Mouse (Mus musculus) intestine, postnatal 0 days (tissue): ENCODE measurements around the gene Prdm5. TPM values are rescaled to one million over a fixed set of nuclear protein-coding genes. Genes with fewer than 3 reads are reported as not detected.

Experiments
- ATAC-seq: fragments of 200-750 bp; cut with Nextera tagmentation; 2 replicates; pipeline ENCODE4 v1.8.0; 2017; ENCODE audit warnings: mild to moderate bottlenecking, moderate TSS enrichment, moderate library complexity
- H3K27ac ChIP-seq: fragments of 300-500 bp; sonication (generic); 2 replicates; pipeline ENCODE4 v1.5.1; 2014; ENCODE audit warnings: mild to moderate bottlenecking, low read depth, low read length, moderate library complexity
- H3K27me3 ChIP-seq: fragments of 300-500 bp; sonication (generic); replicated peaks from 2 replicates; pipeline ENCODE4 v1.6.1; 2014; ENCODE audit warnings: low read length, mixed read lengths; ENCODE audit not compliant: control insufficient read depth, insufficient read depth
- H3K36me3 ChIP-seq: fragments of 300-500 bp; sonication (generic); 2 replicates; pipeline ENCODE4 v1.6.1; 2014; ENCODE audit warnings: mild to moderate bottlenecking, moderate library complexity; ENCODE audit not compliant: control insufficient read depth, insufficient read depth
- H3K4me1 ChIP-seq: fragments of 300-500 bp; sonication (generic); replicated peaks from 2 replicates; pipeline ENCODE4 v1.6.1; 2014; ENCODE audit warnings: antibody characterized with exemption, low read length, mixed read lengths; ENCODE audit not compliant: control insufficient read depth, insufficient read depth
- H3K4me2 ChIP-seq: fragments of 300-500 bp; sonication (generic); replicated peaks from 2 replicates; pipeline ENCODE4 v1.6.1; 2014; ENCODE audit warnings: low read depth, mild to moderate bottlenecking, moderate library complexity
- H3K4me3 ChIP-seq: fragments of 300-500 bp; sonication (generic); 2 replicates; pipeline ENCODE4 v1.5.1; 2014; ENCODE audit warnings: low read depth, low read length
- H3K9ac ChIP-seq: fragments of 300-500 bp; sonication (generic); 2 replicates; pipeline ENCODE4 v1.6.1; 2014; ENCODE audit warnings: mild to moderate bottlenecking, low read depth, low read length
- H3K9me3 ChIP-seq: fragments of 300-500 bp; sonication (generic); 2 replicates; pipeline ENCODE4 v1.6.1; 2016; ENCODE audit warnings: mixed run types; ENCODE audit not compliant: control insufficient read depth
- CTCF ChIP-seq: sonication (generic); IDR thresholded peaks from 2 replicates; pipeline ENCODE4 v1.5.1; 2016; ENCODE audit warnings: low read depth, mild to moderate bottlenecking, control low read depth, antibody characterized with exemption, moderate library complexity
- WGBS: fragments of 180-500 bp; shearing (Covaris S2); extraction: QIAGEN DNeasy Blood & Tissue Kit; methylation state at CpG from one replicate; pipeline ENCODE4 v1.1.7; 2014; 5-methylcytosine and 5-hydroxymethylcytosine counted together
- polyA plus RNA-seq: library from polyadenylated mRNA; unstranded; fragments of >200 nt; fragmentation: Nextera tagmentation; extraction: Ambion mirVana; gene quantifications from 2 replicates; pipeline ENCODE4 v1.2.1, GENCODE M21; 2015

The Prdm5 gene
- polyA plus RNA-seq, 1 experiment from 2014 or later: 3.0 TPM

DNA sequence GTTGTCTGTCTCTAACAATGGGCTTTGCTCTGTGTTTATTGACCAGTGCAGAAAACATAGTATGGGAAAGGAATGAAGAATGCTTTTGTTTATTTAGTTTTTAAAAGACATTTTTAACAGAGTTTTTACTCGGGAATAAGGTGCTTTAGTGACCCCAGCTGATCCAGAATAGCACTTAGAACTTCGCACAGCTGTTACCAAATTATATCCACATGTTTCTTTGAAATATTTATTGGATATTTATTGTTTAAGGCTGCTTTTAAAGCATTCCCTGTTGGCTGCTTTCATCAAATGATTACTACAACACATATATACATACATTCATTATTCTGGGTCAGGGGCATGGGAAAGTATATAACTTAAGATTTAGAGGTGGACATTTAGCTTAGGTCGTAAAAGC is 32.9 kb downstream of the Prdm5 start:
- Histone ChIP-seq H3K36me3 (no peaks in the 10 kb centered on the region), H3K9me3 (no peaks in the 10 kb centered on the region), H3K9ac (no peak overlapping the region), H3K27me3 (no peaks in the 10 kb centered on the region), H3K4me2 (no peak overlapping the region), H3K27ac (no peak overlapping the region), H3K4me1 (no peaks in the 10 kb centered on the region), H3K4me3 (no peak overlapping the region)
- TF ChIP-seq CTCF: no peak
- ATAC-seq: no peak
- WGBS: 64% methylated on average over 3 of the region's 3 CpGs

DNA sequence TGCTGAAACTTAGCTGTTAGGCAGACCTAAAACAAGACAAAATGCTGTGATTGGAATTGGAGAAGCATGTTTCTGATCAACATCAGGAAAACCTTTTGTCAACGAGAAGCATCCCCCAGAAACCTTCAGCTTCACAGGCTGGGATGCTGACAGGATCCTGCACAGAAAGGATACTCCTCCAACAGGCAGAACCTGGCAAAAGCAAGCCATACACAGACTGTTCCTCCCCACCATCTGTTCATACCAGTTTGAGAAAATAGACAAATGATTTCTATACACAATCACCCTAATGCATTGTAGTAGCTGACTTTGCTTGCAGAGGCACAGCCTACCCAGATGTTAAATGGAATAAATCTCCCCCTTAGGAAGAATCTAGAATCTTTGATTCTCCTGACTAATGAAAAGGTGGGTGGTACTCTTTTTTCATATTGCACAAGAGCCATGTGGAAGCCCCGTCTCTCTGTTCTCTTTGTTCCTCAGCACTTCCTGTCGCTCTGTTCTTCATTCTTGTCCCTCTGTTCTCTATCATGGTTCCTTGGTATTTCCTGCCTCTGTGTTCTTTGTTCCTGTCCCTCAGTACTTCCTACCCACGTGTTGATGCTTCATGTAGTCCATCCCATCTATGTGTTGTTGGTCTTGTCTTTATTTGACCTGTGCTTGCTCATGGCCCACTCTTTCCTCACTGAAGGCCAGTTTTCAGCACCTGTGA is 39.4 kb downstream of the Prdm5 start:
- 64% methylated on average over 4 of the region's 4 CpGs for WGBS
- no peak for TF ChIP-seq CTCF

DNA sequence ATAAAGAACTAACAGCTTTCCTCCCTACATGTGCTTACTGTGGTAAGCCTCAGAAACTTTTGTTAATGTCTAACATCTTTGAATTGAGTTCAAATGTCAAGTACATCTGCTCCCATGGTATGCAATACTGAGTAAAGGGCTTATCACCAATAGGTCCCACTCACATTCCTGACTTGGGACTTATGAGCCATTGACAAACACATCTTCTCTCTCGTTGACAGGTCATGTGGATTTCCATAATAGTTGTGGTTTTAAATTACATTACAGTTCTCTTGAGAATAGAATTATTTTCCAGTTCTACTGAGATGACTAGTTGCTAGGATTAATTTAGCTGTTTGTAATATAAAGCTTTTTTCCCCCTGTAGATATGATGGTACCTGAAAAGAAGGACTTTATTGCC is 49.9 kb downstream of the Prdm5 start:
- Histone ChIP-seq H3K36me3 (no peaks in the 10 kb centered on the region), H3K4me1 (no peaks in the 10 kb centered on the region), H3K4me2 (no peak overlapping the region), H3K9ac (no peak overlapping the region), H3K27me3 (no peaks in the 10 kb centered on the region), H3K9me3 (no peaks in the 10 kb centered on the region), H3K27ac (no peak overlapping the region), H3K4me3 (no peak overlapping the region)
- ATAC-seq: no peak
- no peak for TF ChIP-seq CTCF
- WGBS: 63% methylated on average over 1 of the region's 1 CpGs

More for the DNA sequence above, 39.4 kb downstream of the Prdm5 start:
- Histone ChIP-seq H3K27me3 (no peaks in the 10 kb centered on the region), H3K4me3 (no peak overlapping the region), H3K9ac (no peak overlapping the region), H3K4me2 (no peak overlapping the region), H3K4me1 (no peaks in the 10 kb centered on the region), H3K9me3 (no peaks in the 10 kb centered on the region), H3K36me3 (no peaks in the 10 kb centered on the region), H3K27ac (no peak overlapping the region)
- no peak for ATAC-seq

DNA sequence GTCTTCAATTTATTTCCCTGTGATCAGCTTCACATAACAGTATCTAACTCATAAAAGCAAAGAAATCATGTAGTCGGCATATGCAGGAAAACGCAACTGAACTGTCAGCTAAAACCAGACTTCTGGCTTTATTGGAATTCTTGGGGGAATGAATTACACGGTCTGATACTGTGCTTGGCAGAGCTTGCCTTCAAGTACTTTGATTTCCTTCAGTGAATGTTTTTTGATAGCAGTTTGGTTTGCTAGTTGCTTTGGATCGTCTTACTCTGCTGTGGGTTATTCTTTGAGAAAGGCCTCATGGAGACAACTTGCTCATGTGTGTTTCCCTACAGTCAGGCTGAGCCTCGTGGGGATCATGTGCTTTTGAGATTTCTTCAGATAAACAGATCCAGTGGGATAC is 52.7 kb downstream of the Prdm5 start:
- Histone ChIP-seq H3K9me3 (no peaks in the 10 kb centered on the region), H3K4me2 (no peak overlapping the region), H3K27ac (no peak overlapping the region), H3K27me3 (no peaks in the 10 kb centered on the region), H3K4me3 (no peak overlapping the region), H3K9ac (no peak overlapping the region), H3K4me1 (no peaks in the 10 kb centered on the region), H3K36me3 (no peaks in the 10 kb centered on the region)
- ATAC-seq: no peak
- TF ChIP-seq CTCF: no peak
- WGBS: 85% methylated on average over 5 of the region's 5 CpGs

DNA sequence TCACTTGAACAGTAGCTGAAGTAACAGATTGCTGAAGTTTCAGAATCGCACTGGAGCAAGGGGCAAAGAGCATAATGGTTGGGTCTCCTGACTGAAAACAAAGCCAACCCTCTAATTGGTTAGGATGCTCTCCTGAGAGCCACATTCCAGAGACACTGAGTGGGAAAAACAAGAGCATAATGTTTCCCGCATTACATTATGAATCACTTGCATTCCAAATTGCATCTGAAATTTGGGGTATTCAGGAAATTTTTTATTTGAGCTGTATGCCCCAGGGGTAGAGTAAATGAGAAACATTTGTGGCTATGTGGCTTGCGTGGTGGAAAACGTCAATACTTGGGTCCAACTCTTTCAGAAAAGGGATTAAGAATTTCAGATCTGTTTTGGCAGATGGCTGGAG is 55.2 kb downstream of the Prdm5 start:
- Histone ChIP-seq H3K9me3 (no peaks in the 10 kb centered on the region), H3K4me2 (no peak overlapping the region), H3K4me1 (no peaks in the 10 kb centered on the region), H3K4me3 (no peak overlapping the region), H3K27ac (no peak overlapping the region), H3K9ac (no peak overlapping the region), H3K36me3 (no peaks in the 10 kb centered on the region), H3K27me3 (no peaks in the 10 kb centered on the region)
- ATAC-seq: no peak
- WGBS: 93% methylated on average over 4 of the region's 4 CpGs
- TF ChIP-seq CTCF: no peak

DNA sequence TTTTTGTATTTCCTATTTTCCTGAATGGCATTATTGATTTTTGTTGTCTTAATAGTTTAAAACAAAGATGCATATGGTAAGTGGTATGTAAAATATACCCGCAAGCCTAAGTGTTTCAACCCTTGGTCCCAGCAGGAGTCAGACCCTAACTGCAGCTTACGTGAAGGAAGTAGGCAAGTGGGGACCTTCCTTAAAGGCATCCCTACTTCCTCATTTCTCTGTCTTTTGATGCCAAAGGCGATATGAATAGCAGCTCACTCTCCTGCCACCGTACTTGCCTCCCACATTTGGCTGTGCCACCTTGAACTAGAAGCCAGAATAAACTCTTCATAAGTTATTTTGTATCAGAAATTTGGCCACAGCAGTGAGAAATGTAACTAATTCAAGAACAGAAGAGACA is 63.8 kb downstream of the Prdm5 start:
- no peak overlapping the region for H3K4me3 ChIP-seq
- H3K27ac ChIP-seq: no peak overlapping the region
- H3K9me3 ChIP-seq: no peaks in the 10 kb centered on the region
- WGBS: 88% methylated on average over 4 of the region's 4 CpGs
- no peaks in the 10 kb centered on the region for H3K27me3 ChIP-seq
- no peak for TF ChIP-seq CTCF
- H3K9ac ChIP-seq: no peak overlapping the region
- ATAC-seq: no peak
- no peaks in the 10 kb centered on the region for H3K36me3 ChIP-seq
- no peaks in the 10 kb centered on the region for H3K4me1 ChIP-seq
- no peak overlapping the region for H3K4me2 ChIP-seq

DNA sequence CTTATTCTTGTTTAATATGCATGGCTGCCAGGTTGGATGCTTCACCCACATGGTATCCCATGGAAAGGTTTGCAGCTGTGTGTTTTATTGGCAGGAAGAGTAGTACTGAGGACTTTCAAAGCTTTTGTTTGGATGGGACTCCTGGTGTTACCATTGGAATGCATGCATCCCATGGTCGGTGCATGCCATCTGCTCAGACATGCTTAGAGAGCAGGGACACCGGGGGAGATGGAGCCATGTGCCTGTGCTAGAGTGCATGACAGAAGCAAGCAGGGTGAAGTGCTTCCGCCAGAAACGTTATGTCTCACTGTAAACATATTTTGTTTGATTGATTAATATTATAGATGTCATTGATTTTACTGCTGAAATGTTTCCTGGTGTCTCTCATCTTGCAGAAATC is 70.3 kb downstream of the Prdm5 start:
- Histone ChIP-seq H3K4me1 (no peaks in the 10 kb centered on the region), H3K9me3 (no peaks in the 10 kb centered on the region), H3K36me3 (no peaks in the 10 kb centered on the region), H3K4me2 (no peak overlapping the region), H3K27ac (no peak overlapping the region), H3K27me3 (no peaks in the 10 kb centered on the region), H3K9ac (no peak overlapping the region), H3K4me3 (no peak overlapping the region)
- 61% methylated on average over 4 of the region's 4 CpGs for WGBS
- TF ChIP-seq CTCF: no peak
- ATAC-seq: no peak
